Mouse (Mus musculus): ENCODE measurements around the gene Bcar3.

- TF ChIP-seq POLR2A (IDR thresholded peaks at IDR 0.05; ENCODE audit: borderline replicate concordance, low read depth, low read length) (no peak), CTCF (IDR thresholded peaks at IDR 0.05; ENCODE audit: low read depth, low read length) (no peak)
Observed at GRCm38 (mm10) chr3:122520875-122521274, 226.9 kb downstream of the Bcar3 start.

Measured in bone marrow macrophage, adult 2 months (primary cell).